Mouse (Mus musculus) stomach, postnatal 0 days (tissue): Measurements from ENCODE around the gene Ubiad1. TPM values are rescaled to one million over a fixed set of nuclear protein-coding genes. Genes with fewer than 3 reads are reported as not detected.

Source experiments
- ATAC-seq: fragments of 200-750 bp; cut with Nextera tagmentation; 2 replicates; pipeline ENCODE4 v1.8.0; 2017; ENCODE audit not compliant: low FRiP score, low TSS enrichment
- DNase-seq: peaks from one replicate; pipeline ENCODE4 v3.0.0-alpha.2; 2016; ENCODE audit warnings: low spot score
- H3K27ac ChIP-seq: fragments of 300-500 bp; sonication (generic); replicated peaks from 2 replicates; pipeline ENCODE4 v1.5.1; 2014; ENCODE audit warnings: mild to moderate bottlenecking, control low read depth
- H3K27me3 ChIP-seq: fragments of 300-500 bp; sonication (generic); 2 replicates; pipeline ENCODE4 v1.6.1; 2014; ENCODE audit warnings: low read length; ENCODE audit not compliant: control insufficient read depth, insufficient read depth
- H3K36me3 ChIP-seq: fragments of 300-500 bp; sonication (generic); 2 replicates; pipeline ENCODE4 v1.6.1; 2014; ENCODE audit warnings: low read length, mixed read lengths; ENCODE audit not compliant: control insufficient read depth, insufficient read depth
- H3K4me1 ChIP-seq: fragments of 300-500 bp; sonication (generic); replicated peaks from 2 replicates; pipeline ENCODE4 v1.6.1; 2014; ENCODE audit warnings: antibody characterized with exemption; ENCODE audit not compliant: control insufficient read depth, insufficient read depth
- H3K4me2 ChIP-seq: fragments of 300-500 bp; sonication (generic); replicated peaks from 2 replicates; pipeline ENCODE4 v1.6.1; 2014; ENCODE audit warnings: low read depth, mild to moderate bottlenecking, control low read depth, moderate library complexity
- H3K4me3 ChIP-seq: fragments of 300-500 bp; sonication (generic); 2 replicates; pipeline ENCODE4 v1.5.1; 2014; ENCODE audit warnings: low read depth, low read length, control low read depth
- H3K9ac ChIP-seq: fragments of 300-500 bp; sonication (generic); 2 replicates; pipeline ENCODE4 v1.6.1; 2014; ENCODE audit warnings: mild to moderate bottlenecking, low read length, control low read depth, mixed read lengths
- H3K9me3 ChIP-seq: fragments of 300-500 bp; sonication (generic); 2 replicates; pipeline ENCODE4 v1.6.1; 2016; ENCODE audit warnings: low read length; ENCODE audit not compliant: control insufficient read depth
- CTCF ChIP-seq: IDR thresholded peaks from 2 replicates; pipeline ENCODE4 v1.5.1; 2016; ENCODE audit warnings: antibody characterized with exemption, low read depth, mild to moderate bottlenecking, moderate library complexity
- EP300 ChIP-seq: optimal IDR thresholded peaks from 2 replicates; pipeline ENCODE3; 2016; ENCODE audit warnings: antibody characterized with exemption
- WGBS: fragments of 180-500 bp; shearing (Covaris S2); extraction: QIAGEN DNeasy Blood & Tissue Kit; methylation state at CpG from one replicate; pipeline ENCODE4 v1.1.7; 2014; 5-methylcytosine and 5-hydroxymethylcytosine counted together
- polyA plus RNA-seq: library from polyadenylated mRNA; unstranded; fragments of >200 nt; fragmentation: Nextera tagmentation; extraction: Ambion mirVana; gene quantifications from 2 replicates; pipeline ENCODE4 v1.2.1, GENCODE M21; 2015

Gene Ubiad1
- polyA plus RNA-seq, 1 experiment from 2014 or later: 9.5 TPM

- Histone ChIP-seq H3K4me2 (no peak overlapping the region), H3K27me3 (no peaks in the 10 kb centered on the region), H3K9ac (no peak overlapping the region), H3K9me3 (no peaks in the 10 kb centered on the region), H3K4me1 (no peaks in the 10 kb centered on the region), H3K36me3 (peaks cover 46% of the 10 kb centered on the region), H3K27ac (no peak overlapping the region), H3K4me3 (no peak overlapping the region)
- DNase-seq (no peak), ATAC-seq (no peak)
- WGBS: 99% methylated on average over 2 of the region's 2 CpGs
- TF ChIP-seq CTCF (no peak), EP300 (no peak)
These were observed 35.7 kb upstream of the Ubiad1 start for GRCm38 (mm10) chr4:148480245-148480644.

DNA sequence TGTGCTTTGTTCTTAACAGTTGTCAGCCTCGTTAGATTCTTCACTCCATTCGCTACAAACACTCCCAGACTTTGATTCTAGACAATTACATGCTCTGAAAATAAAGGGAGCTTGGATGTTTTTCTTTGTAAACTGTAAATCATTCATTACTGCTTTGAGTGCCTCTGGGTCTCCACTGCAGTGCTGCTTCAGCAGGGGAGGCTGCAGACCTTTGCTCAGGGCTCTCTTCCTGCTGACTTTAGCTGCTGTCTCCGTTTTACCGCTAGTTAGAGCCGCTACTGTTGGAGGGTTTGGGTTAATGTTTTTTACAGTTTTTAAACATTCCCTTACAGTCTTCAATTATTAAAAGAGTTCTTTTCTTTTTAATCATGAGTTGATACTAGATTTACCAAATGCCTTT is 28.9 kb upstream of the Ubiad1 start:
- Histone ChIP-seq H3K9me3 (no peaks in the 10 kb centered on the region), H3K4me2 (no peak overlapping the region), H3K4me3 (no peak overlapping the region), H3K4me1 (no peaks in the 10 kb centered on the region), H3K27me3 (no peaks in the 10 kb centered on the region), H3K9ac (no peak overlapping the region), H3K27ac (no peak overlapping the region), H3K36me3 (peaks cover 45% of the 10 kb centered on the region)
- DNase-seq (no peak), ATAC-seq (no peak)
- TF ChIP-seq CTCF (no peak), EP300 (no peak)
- WGBS: 90% methylated on average over 5 of the region's 5 CpGs

GRCm38 (mm10) chr4:148472436-148473174 is 28.0 kb upstream of the Ubiad1 start:
- no peak for ATAC-seq
- Histone ChIP-seq H3K36me3 (peaks cover 51% of the 10 kb centered on the region), H3K4me3 (no peak overlapping the region), H3K4me1 (no peaks in the 10 kb centered on the region), H3K4me2 (no peak overlapping the region), H3K9ac (no peak overlapping the region), H3K9me3 (no peaks in the 10 kb centered on the region), H3K27me3 (no peaks in the 10 kb centered on the region), H3K27ac (no peak overlapping the region)
- no peak for DNase-seq
- no peak for TF ChIP-seq EP300
- TF ChIP-seq CTCF: no peak
- 92% methylated on average over 8 of the region's 8 CpGs for WGBS

GRCm38 (mm10) chr4:148471363-148471806 is 26.8 kb upstream of the Ubiad1 start:
- Histone ChIP-seq H3K9me3 (no peaks in the 10 kb centered on the region), H3K36me3 (peaks cover 48% of the 10 kb centered on the region), H3K27me3 (no peaks in the 10 kb centered on the region), H3K4me1 (no peaks in the 10 kb centered on the region), H3K27ac (no peak overlapping the region), H3K4me2 (no peak overlapping the region), H3K9ac (no peak overlapping the region), H3K4me3 (no peak overlapping the region)
- 85% methylated on average over 10 of the region's 10 CpGs for WGBS
- ATAC-seq (no peak), DNase-seq (no peak)
- TF ChIP-seq EP300 (no peak), CTCF (no peak)

GRCm38 (mm10) chr4:148469487-148470252 is 25.1 kb upstream of the Ubiad1 start:
- no peaks in the 10 kb centered on the region for H3K27me3 ChIP-seq
- H3K9ac ChIP-seq: no peak overlapping the region
- WGBS: 91% methylated on average over 11 of the region's 11 CpGs
- no peak overlapping the region for H3K27ac ChIP-seq
- DNase-seq: no peak
- H3K9me3 ChIP-seq: no peaks in the 10 kb centered on the region
- TF ChIP-seq EP300 (no peak), CTCF (no peak)
- no peak for ATAC-seq
- H3K36me3 ChIP-seq: peaks cover 49% of the 10 kb centered on the region
- no peak overlapping the region for H3K4me3 ChIP-seq
- H3K4me1 ChIP-seq: no peaks in the 10 kb centered on the region
- no peak overlapping the region for H3K4me2 ChIP-seq

GRCm38 (mm10) chr4:148468396-148468795 is 23.8 kb upstream of the Ubiad1 start:
- no peak overlapping the region for H3K9ac ChIP-seq
- TF ChIP-seq EP300: no peak
- no peak for TF ChIP-seq CTCF
- no peak for ATAC-seq
- H3K27ac ChIP-seq: no peak overlapping the region
- H3K4me2 ChIP-seq: no peak overlapping the region
- WGBS: 90% methylated on average over 10 of the region's 10 CpGs
- no peak overlapping the region for H3K4me3 ChIP-seq
- no peaks in the 10 kb centered on the region for H3K9me3 ChIP-seq
- no peak for DNase-seq
- H3K27me3 ChIP-seq: no peaks in the 10 kb centered on the region
- peaks cover 57% of the 10 kb centered on the region for H3K36me3 ChIP-seq
- H3K4me1 ChIP-seq: no peaks in the 10 kb centered on the region
